Mouse (Mus musculus): ENCODE results near the gene Vwa3a. TPM values are rescaled to one million over a fixed set of nuclear protein-coding genes. Genes with fewer than 3 reads are reported as not detected.
"Not testable (repeated sequence)": the region's sequence is repeated elsewhere in the genome, so short reads cannot be mapped to it uniquely, and the experiment has no call there.

Vwa3a gene
- polyA plus RNA-seq, 1 experiment, result not detected

DNA sequence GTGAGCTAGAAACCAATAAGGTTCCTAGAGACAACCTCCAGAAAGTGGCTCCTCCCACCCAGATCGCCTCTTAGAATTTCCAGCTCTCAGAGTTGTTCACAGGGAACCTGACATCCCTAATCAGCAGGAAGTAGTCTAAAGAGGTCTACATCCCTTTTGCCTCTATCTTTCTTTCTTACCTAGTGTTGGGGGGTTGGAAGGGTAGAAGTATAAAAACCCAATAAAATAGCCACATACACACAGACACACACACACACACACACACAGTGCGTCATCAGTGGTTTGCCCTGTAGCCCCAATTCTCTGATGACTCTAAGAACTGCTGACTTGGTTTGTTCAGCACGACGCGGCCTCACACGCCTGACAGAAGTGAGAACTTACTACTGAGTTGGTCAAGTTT is 39.5 kb upstream of the Vwa3a start:
- Histone ChIP-seq H3K27ac (ENCODE audit: insufficient read depth, low read length) (no peak overlapping the region), H3K4me1 (ENCODE audit: control insufficient read depth, insufficient read depth, low read length) (peaks cover 5% of the 10 kb centered on the region), H3K9ac (ENCODE audit: low read depth, poor library complexity, severe bottlenecking) (no peak overlapping the region), H3K36me3 (ENCODE audit: control insufficient read depth, insufficient read depth, low read length, poor library complexity, severe bottlenecking) (no peaks in the 10 kb centered on the region), H3K9me3 (replicated peaks; ENCODE audit: control insufficient read depth, insufficient read depth, low read length, poor library complexity, severe bottlenecking) (no peaks in the 10 kb centered on the region), H3K4me3 (ENCODE audit: low read depth, low read length) (no peak overlapping the region), H3K27me3 (ENCODE audit: control insufficient read depth, insufficient read depth, low read length, poor library complexity, severe bottlenecking) (no peaks in the 10 kb centered on the region)
- TF ChIP-seq POLR2A (IDR thresholded peaks at IDR 0.05; ENCODE audit: insufficient read depth, low read length), result no peak
- no peak for TF ChIP-seq CTCF (IDR thresholded peaks at IDR 0.05; ENCODE audit: low read depth, low read length)

DNA sequence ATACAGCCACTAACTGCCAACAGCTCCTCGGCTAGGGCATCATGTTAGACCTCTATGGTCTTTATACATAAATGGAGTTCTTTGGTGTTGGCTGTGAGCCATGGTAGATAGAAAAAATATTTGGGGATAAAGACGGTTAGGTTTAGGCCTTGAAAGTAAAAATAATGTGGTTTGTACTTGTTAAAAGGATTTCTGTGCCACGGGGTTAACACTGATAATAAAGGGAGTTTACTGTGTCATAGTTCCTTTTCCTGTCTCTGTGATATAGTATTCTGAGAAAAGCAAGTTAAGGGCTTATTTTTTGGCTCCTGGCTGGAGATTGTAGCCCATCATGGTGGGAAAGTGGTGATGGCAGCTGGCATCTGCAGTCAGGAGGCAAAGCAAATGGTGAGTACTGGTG is 35.2 kb upstream of the Vwa3a start:
- no peak for TF ChIP-seq EP300 (IDR thresholded peaks at IDR 0.05; ENCODE audit: insufficient read depth, low read depth, low read length)
- TF ChIP-seq CTCF (IDR thresholded peaks at IDR 0.05; ENCODE audit: low read depth, low read length), result no peak
- TF ChIP-seq POLR2A (IDR thresholded peaks at IDR 0.05; ENCODE audit: insufficient read depth, low read length), result no peak
- H3K27ac ChIP-seq (ENCODE audit: insufficient read depth, low read length), result no peak overlapping the region
- no peaks in the 10 kb centered on the region for H3K4me1 ChIP-seq (ENCODE audit: control insufficient read depth, insufficient read depth, low read length)
- H3K36me3 ChIP-seq (ENCODE audit: control insufficient read depth, insufficient read depth, low read length, poor library complexity, severe bottlenecking), result no peaks in the 10 kb centered on the region
- no peak overlapping the region for H3K4me3 ChIP-seq (ENCODE audit: low read depth, low read length)
- H3K9me3 ChIP-seq (replicated peaks; ENCODE audit: control insufficient read depth, insufficient read depth, low read length, poor library complexity, severe bottlenecking), result no peaks in the 10 kb centered on the region
- no peak overlapping the region for H3K9ac ChIP-seq (ENCODE audit: low read depth, poor library complexity, severe bottlenecking)
- no peaks in the 10 kb centered on the region for H3K27me3 ChIP-seq (ENCODE audit: control insufficient read depth, insufficient read depth, low read length, poor library complexity, severe bottlenecking)

DNA sequence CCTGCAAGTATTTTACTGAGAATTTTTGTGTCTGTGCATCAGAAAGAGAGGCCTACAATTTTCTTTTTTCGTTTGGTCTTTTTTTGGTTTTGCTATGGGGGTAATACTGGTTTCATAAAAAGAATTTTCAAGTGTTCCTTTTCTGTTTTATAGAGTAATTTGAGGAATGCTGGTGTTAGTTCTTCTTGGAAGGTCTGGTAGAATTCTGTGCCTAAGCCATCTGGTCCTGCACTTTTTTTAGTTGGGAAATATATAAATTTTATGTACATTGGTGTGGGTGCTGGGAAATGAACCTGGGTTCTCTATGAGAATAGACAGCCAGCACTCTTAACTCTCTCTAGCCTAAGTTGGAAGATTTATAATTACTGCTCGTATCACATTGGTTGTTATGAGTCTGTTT is 27.0 kb upstream of the Vwa3a start:
- Histone ChIP-seq H3K4me3 (ENCODE audit: low read depth, low read length) (no peak overlapping the region), H3K27ac (ENCODE audit: insufficient read depth, low read length) (no peak overlapping the region), H3K9me3 (replicated peaks; ENCODE audit: control insufficient read depth, insufficient read depth, low read length, poor library complexity, severe bottlenecking) (no peaks in the 10 kb centered on the region), H3K27me3 (ENCODE audit: control insufficient read depth, insufficient read depth, low read length, poor library complexity, severe bottlenecking) (no peaks in the 10 kb centered on the region), H3K9ac (ENCODE audit: low read depth, poor library complexity, severe bottlenecking) (no peak overlapping the region), H3K4me1 (ENCODE audit: control insufficient read depth, insufficient read depth, low read length) (peaks cover 1% of the 10 kb centered on the region), H3K36me3 (ENCODE audit: control insufficient read depth, insufficient read depth, low read length, poor library complexity, severe bottlenecking) (no peaks in the 10 kb centered on the region)
- TF ChIP-seq CTCF (IDR thresholded peaks at IDR 0.05; ENCODE audit: low read depth, low read length) (no peak), EP300 (IDR thresholded peaks at IDR 0.05; ENCODE audit: insufficient read depth, low read depth, low read length) (no peak), POLR2A (IDR thresholded peaks at IDR 0.05; ENCODE audit: insufficient read depth, low read length) (no peak)

DNA sequence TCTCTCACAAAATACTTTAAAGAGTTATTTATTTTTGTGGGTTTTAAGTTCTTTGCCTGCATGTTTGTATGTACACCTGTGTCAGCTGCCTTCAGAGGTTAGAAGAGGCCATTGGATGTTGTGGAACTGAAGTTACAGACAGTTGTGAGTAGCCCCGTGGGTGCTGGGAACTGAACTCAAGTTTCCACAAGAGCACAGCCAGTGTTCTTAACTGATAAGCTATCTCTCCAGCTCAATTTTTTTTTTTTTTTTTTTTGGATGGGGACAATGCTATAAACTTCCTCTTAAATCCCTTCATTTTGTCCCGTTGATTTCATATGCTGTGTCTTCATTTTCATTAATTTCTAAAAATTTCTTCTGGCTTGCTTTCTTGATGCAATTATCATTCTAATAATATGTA is 25.9 kb upstream of the Vwa3a start:
- Histone ChIP-seq H3K27me3 (ENCODE audit: control insufficient read depth, insufficient read depth, low read length, poor library complexity, severe bottlenecking) (no peaks in the 10 kb centered on the region), H3K36me3 (ENCODE audit: control insufficient read depth, insufficient read depth, low read length, poor library complexity, severe bottlenecking) (no peaks in the 10 kb centered on the region), H3K4me3 (ENCODE audit: low read depth, low read length) (no peak overlapping the region), H3K27ac (ENCODE audit: insufficient read depth, low read length) (no peak overlapping the region), H3K4me1 (ENCODE audit: control insufficient read depth, insufficient read depth, low read length) (peaks cover 1% of the 10 kb centered on the region), H3K9me3 (replicated peaks; ENCODE audit: control insufficient read depth, insufficient read depth, low read length, poor library complexity, severe bottlenecking) (no peaks in the 10 kb centered on the region), H3K9ac (ENCODE audit: low read depth, poor library complexity, severe bottlenecking) (no peak overlapping the region)
- TF ChIP-seq CTCF (IDR thresholded peaks at IDR 0.05; ENCODE audit: low read depth, low read length), result no peak
- TF ChIP-seq POLR2A (IDR thresholded peaks at IDR 0.05; ENCODE audit: insufficient read depth, low read length), result no peak
- no peak for TF ChIP-seq EP300 (IDR thresholded peaks at IDR 0.05; ENCODE audit: insufficient read depth, low read depth, low read length)

DNA sequence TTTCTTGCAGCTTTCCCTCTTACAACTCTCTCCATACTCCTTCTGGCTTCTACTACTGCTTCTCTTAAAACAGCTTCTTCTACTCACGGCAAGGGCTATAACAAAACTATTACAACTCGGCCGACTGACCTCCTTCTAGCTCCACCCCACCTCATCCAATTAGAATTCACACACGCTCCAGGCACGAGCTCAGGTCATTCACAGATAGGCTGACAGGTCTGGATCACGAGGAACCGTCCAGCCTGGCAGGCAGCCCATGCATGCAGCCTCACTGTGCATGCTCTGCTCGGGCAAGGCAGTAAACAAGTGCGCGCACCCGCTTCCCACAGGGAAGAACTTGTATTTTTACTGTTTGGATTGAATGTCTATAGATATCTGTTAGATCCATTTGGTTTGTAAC is 25.2 kb upstream of the Vwa3a start:
- not testable (repeated sequence) for H3K27me3 ChIP-seq (ENCODE audit: control insufficient read depth, insufficient read depth, low read length, poor library complexity, severe bottlenecking)

DNA sequence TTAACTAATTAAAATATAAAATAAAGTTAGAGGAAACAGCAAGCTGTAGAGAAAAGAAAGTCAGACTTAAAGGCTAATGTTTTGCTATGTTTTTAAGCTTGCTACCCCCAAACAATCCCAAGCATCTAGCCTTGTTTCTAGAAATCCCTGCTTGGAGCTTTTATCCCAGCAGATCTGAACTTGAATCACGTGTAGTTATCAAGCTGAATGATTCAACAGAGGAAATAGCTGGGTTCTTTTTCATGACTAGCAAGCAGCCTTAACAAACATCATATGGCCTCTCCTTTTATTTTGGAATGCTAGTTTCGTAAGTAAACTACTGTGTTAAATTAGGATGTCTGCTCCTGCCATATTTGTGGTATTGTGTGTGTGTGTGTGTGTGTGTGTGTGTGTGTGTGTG is 21.9 kb upstream of the Vwa3a start:
- no peak overlapping the region for H3K9ac ChIP-seq (ENCODE audit: low read depth, poor library complexity, severe bottlenecking)
- no peaks in the 10 kb centered on the region for H3K27me3 ChIP-seq (ENCODE audit: control insufficient read depth, insufficient read depth, low read length, poor library complexity, severe bottlenecking)
- H3K36me3 ChIP-seq (ENCODE audit: control insufficient read depth, insufficient read depth, low read length, poor library complexity, severe bottlenecking), result no peaks in the 10 kb centered on the region; the same call in 1 of the 2 replicates
- H3K27ac ChIP-seq (ENCODE audit: insufficient read depth, low read length), result no peak overlapping the region
- TF ChIP-seq CTCF (IDR thresholded peaks at IDR 0.05; ENCODE audit: low read depth, low read length), result no peak
- no peak for TF ChIP-seq EP300 (IDR thresholded peaks at IDR 0.05; ENCODE audit: insufficient read depth, low read depth, low read length)
- no peak for TF ChIP-seq POLR2A (IDR thresholded peaks at IDR 0.05; ENCODE audit: insufficient read depth, low read length)
- H3K4me1 ChIP-seq (ENCODE audit: control insufficient read depth, insufficient read depth, low read length), result peaks cover 1% of the 10 kb centered on the region
- no peak overlapping the region for H3K4me3 ChIP-seq (ENCODE audit: low read depth, low read length)
- no peaks in the 10 kb centered on the region for H3K9me3 ChIP-seq (replicated peaks; ENCODE audit: control insufficient read depth, insufficient read depth, low read length, poor library complexity, severe bottlenecking)

More for the DNA sequence above, 25.2 kb upstream of the Vwa3a start:
- H3K27ac ChIP-seq (ENCODE audit: insufficient read depth, low read length); H3K9me3 ChIP-seq (replicated peaks; ENCODE audit: control insufficient read depth, insufficient read depth, low read length, poor library complexity, severe bottlenecking); H3K4me3 ChIP-seq (ENCODE audit: low read depth, low read length); H3K4me1 ChIP-seq (ENCODE audit: control insufficient read depth, insufficient read depth, low read length); H3K36me3 ChIP-seq (ENCODE audit: control insufficient read depth, insufficient read depth, low read length, poor library complexity, severe bottlenecking); H3K9ac ChIP-seq (ENCODE audit: low read depth, poor library complexity, severe bottlenecking): not testable (repeated sequence)

Data from ES-Bruce4 (cell line).